Mouse (Mus musculus) G1E (cell line): Measurements from ENCODE around the gene Plcd1.

ENCODE experiments used
- CTCF ChIP-seq: IDR thresholded peaks from 2 replicates; pipeline ENCODE4 v1.5.1; 2012; ENCODE audit warnings: low read depth, low read length, inconsistent platforms, mixed read lengths
- GATA1 ChIP-seq: IDR thresholded peaks from 2 replicates; pipeline ENCODE4 v1.6.1; 2012; ENCODE audit warnings: borderline replicate concordance, low read length, inconsistent platforms, mixed read lengths
- POLR2AphosphoS5 ChIP-seq: IDR thresholded peaks from 2 replicates; pipeline ENCODE4 v1.6.1; 2012; ENCODE audit warnings: low read depth, low read length, inconsistent platforms; ENCODE audit not compliant: insufficient replicate concordance
- TAL1 ChIP-seq: conservative IDR thresholded peaks from 2 replicates; pipeline ENCODE4 v1.6.1; 2012; ENCODE audit warnings: low read depth, low read length, inconsistent platforms, mixed read lengths

- TF ChIP-seq GATA1 = no peak
- TF ChIP-seq CTCF = no peak
- TF ChIP-seq TAL1 = no peak
- no peak for TF ChIP-seq POLR2AphosphoS5
Observed at GRCm38 (mm10) chr9:119025832-119026331, 67.4 kb downstream of the Plcd1 start.
